Mouse (Mus musculus): ENCODE measurements around the gene Fance.

DNA sequence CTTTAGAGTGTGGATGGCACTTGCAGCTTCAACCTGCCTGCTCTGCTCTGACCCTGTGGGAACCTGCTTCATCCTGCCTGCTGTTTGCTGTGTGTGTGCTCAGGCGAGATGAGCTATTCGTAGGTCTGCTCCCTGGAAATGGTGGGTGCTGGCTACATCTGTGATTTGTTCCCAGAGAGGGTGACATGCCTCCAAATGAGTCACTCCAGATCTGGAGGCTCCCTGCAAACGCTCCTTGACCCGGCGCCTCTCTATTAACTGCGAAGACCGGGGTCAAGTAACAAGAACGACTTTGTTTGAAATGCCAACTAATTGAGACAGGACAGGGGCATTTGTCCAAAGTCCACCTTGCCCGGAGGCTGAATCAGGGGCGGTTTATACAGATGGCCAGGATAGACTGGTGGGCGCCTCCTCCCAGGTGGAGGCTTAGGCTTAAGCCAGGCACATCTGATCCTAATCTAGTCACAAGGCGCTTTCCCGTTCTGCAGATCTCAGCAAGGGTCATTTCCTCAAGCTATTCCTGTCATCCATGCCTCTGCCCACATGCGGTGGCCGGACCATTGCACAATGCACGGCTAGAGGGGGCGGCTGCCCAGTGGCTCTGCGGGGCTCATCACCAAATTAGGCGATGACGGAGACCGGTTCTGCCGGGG is 14.5 kb downstream of the Fance start:
- TF ChIP-seq POLR2A (IDR thresholded peaks at IDR 0.05; ENCODE audit: insufficient read length, low read depth): peak; percentile 15
- no peak for TF ChIP-seq USF1 (IDR thresholded peaks at IDR 0.05; ENCODE audit: low read depth)
- TF ChIP-seq TCF12 (IDR thresholded peaks at IDR 0.05; ENCODE audit: insufficient read depth, poor library complexity, severe bottlenecking): no peak
- peak; percentile 49 for TF ChIP-seq POLR2AphosphoS2 (IDR thresholded peaks at IDR 0.05; ENCODE audit: insufficient read length, low read depth)

Measured in myocyte (in vitro differentiated cells).